Mouse (Mus musculus): Measurements from ENCODE around the gene Vmn1r210. TPM values are rescaled to one million over a fixed set of nuclear protein-coding genes. Genes with fewer than 3 reads are reported as not detected.
"Not testable (repeated sequence)": the region's sequence is repeated elsewhere in the genome, so short reads cannot be mapped to it uniquely, and the experiment has no call there.

The Vmn1r210 gene
- not detected in 2 replicates for total RNA-seq (2014; rRNA removed; ENCODE audit: low replicate concordance)
- polyA plus RNA-seq (2015; fragmentation: Nextera tagmentation; extraction: Ambion mirVana) = not detected in 2 replicates

- TF ChIP-seq CTCF (IDR thresholded peaks at IDR 0.05; ENCODE audit: low read depth) (no peak), EP300 (IDR thresholded peaks at IDR 0.05; ENCODE audit: low read depth) (no peak)
- no peaks in the 10 kb centered on the region for H3K9me3 ChIP-seq (replicated peaks; ENCODE audit: control insufficient read depth, low read length)
- no peak for ATAC-seq (ENCODE audit: insufficient read depth, low read depth)
- no peak for DNase-seq (ENCODE audit: low spot score)
- no peak within 1 kb of the TSS for H3K9ac ChIP-seq (replicated peaks; ENCODE audit: low read depth, low read length)
- H3K4me2 ChIP-seq (ENCODE audit: low read depth, low read length) = no peak within 1 kb of the TSS
- H3K36me3 ChIP-seq (replicated peaks; ENCODE audit: control insufficient read depth, insufficient read depth, low read length) = no peaks in the 10 kb centered on the region
- WGBS = 39% methylated on average over 4 of the region's 4 CpGs
- H3K27me3 ChIP-seq (ENCODE audit: control insufficient read depth, insufficient read depth, low read length) = no peaks in the 10 kb centered on the region
- H3K4me1 ChIP-seq (ENCODE audit: control insufficient read depth, insufficient read depth) = no peaks in the 10 kb centered on the region
- no peak within 1 kb of the TSS for H3K4me3 ChIP-seq (ENCODE audit: low read depth, low read length)
- H3K27ac ChIP-seq (ENCODE audit: low read depth) = no peak within 1 kb of the TSS
Measured at GRCm38 (mm10) chr13:22831248-22831647, at the start of gene Vmn1r210. Vmn1r210 (minus strand) TSS chr13:22831348.

DNA sequence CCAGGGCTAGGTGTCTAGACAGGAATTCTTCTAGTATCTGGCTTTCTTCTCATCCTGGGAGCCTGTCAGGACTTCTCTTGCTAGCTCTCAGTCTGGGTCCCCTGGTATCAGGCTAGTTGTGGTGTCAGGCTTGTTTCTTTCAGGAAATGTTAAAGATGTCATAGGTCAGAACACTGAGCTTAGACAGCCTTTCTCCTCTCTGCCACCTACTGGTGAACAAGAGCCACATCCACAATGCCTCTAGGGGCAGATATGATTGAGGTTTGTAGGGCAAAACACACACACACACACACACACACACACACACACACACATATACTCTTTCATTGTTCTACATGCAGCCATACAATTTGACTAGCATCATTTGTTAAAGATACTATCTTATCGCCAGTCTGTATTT, 48.1 kb upstream of the Vmn1r210 start:
- WGBS = 76% methylated on average over 1 of the region's 1 CpGs

GRCm38 (mm10) chr13:22857461-22857860, 26.3 kb upstream of the Vmn1r210 start, which contains the start of gene Vmn1r211:
Vmn1r211 (minus strand) TSS chr13:22857561.
- Histone ChIP-seq H3K27ac (ENCODE audit: low read depth) (no peak within 1 kb of the TSS), H3K4me2 (ENCODE audit: low read depth, low read length) (no peak within 1 kb of the TSS), H3K4me3 (ENCODE audit: low read depth, low read length) (no peak within 1 kb of the TSS), H3K9me3 (replicated peaks; ENCODE audit: control insufficient read depth, low read length) (no peaks in the 10 kb centered on the region), H3K27me3 (ENCODE audit: control insufficient read depth, insufficient read depth, low read length) (no peaks in the 10 kb centered on the region), H3K4me1 (ENCODE audit: control insufficient read depth, insufficient read depth) (no peaks in the 10 kb centered on the region), H3K36me3 (replicated peaks; ENCODE audit: control insufficient read depth, insufficient read depth, low read length) (no peaks in the 10 kb centered on the region), H3K9ac (replicated peaks; ENCODE audit: low read depth, low read length) (no peak within 1 kb of the TSS)
- TF ChIP-seq EP300 (IDR thresholded peaks at IDR 0.05; ENCODE audit: low read depth) = no peak
- no peak for TF ChIP-seq CTCF (IDR thresholded peaks at IDR 0.05; ENCODE audit: low read depth)
- DNase-seq (ENCODE audit: low spot score) (no peak), ATAC-seq (ENCODE audit: insufficient read depth, low read depth) (no peak)
- 54% methylated on average over 1 of the region's 1 CpGs for WGBS

More for the DNA sequence above, 48.1 kb upstream of the Vmn1r210 start:
- no peak for ATAC-seq (ENCODE audit: insufficient read depth, low read depth)
- DNase-seq (ENCODE audit: low spot score) = no peak
- Histone ChIP-seq H3K27ac (ENCODE audit: low read depth) (no peak overlapping the region), H3K4me1 (ENCODE audit: control insufficient read depth, insufficient read depth) (no peaks in the 10 kb centered on the region), H3K9ac (replicated peaks; ENCODE audit: low read depth, low read length) (no peak overlapping the region), H3K4me3 (ENCODE audit: low read depth, low read length) (no peak overlapping the region), H3K36me3 (replicated peaks; ENCODE audit: control insufficient read depth, insufficient read depth, low read length) (no peaks in the 10 kb centered on the region), H3K9me3 (replicated peaks; ENCODE audit: control insufficient read depth, low read length) (no peaks in the 10 kb centered on the region), H3K4me2 (ENCODE audit: low read depth, low read length) (no peak overlapping the region), H3K27me3 (ENCODE audit: control insufficient read depth, insufficient read depth, low read length) (no peaks in the 10 kb centered on the region)
- TF ChIP-seq CTCF (IDR thresholded peaks at IDR 0.05; ENCODE audit: low read depth) (no peak), EP300 (IDR thresholded peaks at IDR 0.05; ENCODE audit: low read depth) (no peak)

DNA sequence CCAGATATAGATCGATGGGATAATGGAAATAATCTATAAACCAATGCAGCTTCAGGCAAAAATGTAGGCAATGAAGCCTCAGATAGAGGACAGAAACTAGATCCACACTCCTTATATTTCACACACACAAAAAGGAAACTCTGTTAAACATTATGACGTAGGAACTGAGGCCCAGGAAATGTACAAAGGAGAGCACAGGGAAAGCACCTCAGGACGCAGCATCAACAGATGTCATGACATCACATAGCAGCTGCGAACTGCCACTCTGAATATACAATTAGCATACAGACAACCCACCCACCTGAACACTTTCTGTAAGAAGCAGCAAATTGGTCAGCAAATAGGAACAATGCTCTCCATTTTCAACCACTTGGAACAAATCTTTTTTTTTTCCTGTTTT, 23.6 kb upstream of the Vmn1r210 start:
- ATAC-seq (ENCODE audit: insufficient read depth, low read depth) (no peak), DNase-seq (ENCODE audit: low spot score) (no peak)
- Histone ChIP-seq H3K4me2 (ENCODE audit: low read depth, low read length) (no peak overlapping the region), H3K4me3 (ENCODE audit: low read depth, low read length) (no peak overlapping the region), H3K27me3 (ENCODE audit: control insufficient read depth, insufficient read depth, low read length) (no peaks in the 10 kb centered on the region), H3K4me1 (ENCODE audit: control insufficient read depth, insufficient read depth) (no peaks in the 10 kb centered on the region), H3K9ac (replicated peaks; ENCODE audit: low read depth, low read length) (no peak overlapping the region), H3K27ac (ENCODE audit: low read depth) (no peak overlapping the region), H3K36me3 (replicated peaks; ENCODE audit: control insufficient read depth, insufficient read depth, low read length) (no peaks in the 10 kb centered on the region), H3K9me3 (replicated peaks; ENCODE audit: control insufficient read depth, low read length) (no peaks in the 10 kb centered on the region)
- 64% methylated on average over 4 of the region's 4 CpGs for WGBS
- no peak for TF ChIP-seq EP300 (IDR thresholded peaks at IDR 0.05; ENCODE audit: low read depth)
- no peak for TF ChIP-seq CTCF (IDR thresholded peaks at IDR 0.05; ENCODE audit: low read depth)

GRCm38 (mm10) chr13:22846798-22847197, 15.7 kb upstream of the Vmn1r210 start:
- Histone ChIP-seq H3K36me3 (replicated peaks; ENCODE audit: control insufficient read depth, insufficient read depth, low read length) (no peaks in the 10 kb centered on the region), H3K4me2 (ENCODE audit: low read depth, low read length) (no peak overlapping the region), H3K27ac (ENCODE audit: low read depth) (no peak overlapping the region), H3K4me1 (ENCODE audit: control insufficient read depth, insufficient read depth) (no peaks in the 10 kb centered on the region), H3K9ac (replicated peaks; ENCODE audit: low read depth, low read length) (no peak overlapping the region), H3K9me3 (replicated peaks; ENCODE audit: control insufficient read depth, low read length) (no peaks in the 10 kb centered on the region), H3K27me3 (ENCODE audit: control insufficient read depth, insufficient read depth, low read length) (no peaks in the 10 kb centered on the region), H3K4me3 (ENCODE audit: low read depth, low read length) (no peak overlapping the region)
- DNase-seq (ENCODE audit: low spot score) (no peak), ATAC-seq (ENCODE audit: insufficient read depth, low read depth) (no peak)
- no peak for TF ChIP-seq EP300 (IDR thresholded peaks at IDR 0.05; ENCODE audit: low read depth)
- TF ChIP-seq CTCF (IDR thresholded peaks at IDR 0.05; ENCODE audit: low read depth) = no peak
- 57% methylated on average over 1 of the region's 1 CpGs for WGBS

DNA sequence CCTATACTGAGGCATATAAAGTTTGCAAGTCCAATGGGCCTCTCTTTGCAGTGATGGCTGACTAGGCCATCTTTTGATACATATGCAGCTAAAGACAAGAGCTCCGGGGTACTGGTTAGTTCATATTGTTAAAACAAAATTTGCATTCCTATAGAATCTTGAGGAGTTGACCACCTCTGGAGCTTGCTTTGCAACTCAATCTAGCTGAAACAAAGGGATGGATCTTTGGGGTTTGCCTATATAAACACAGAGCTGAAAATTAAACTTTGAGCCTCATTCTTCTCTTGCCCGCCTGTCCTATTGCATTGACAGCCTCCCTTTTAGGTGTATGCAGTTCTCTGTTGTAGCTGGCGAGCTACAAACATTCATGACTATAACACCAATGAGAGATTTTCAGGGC, 13.2 kb upstream of the Vmn1r210 start:
- WGBS = 66% methylated on average over 3 of the region's 3 CpGs
- H3K9me3 ChIP-seq (replicated peaks; ENCODE audit: control insufficient read depth, low read length); DNase-seq (ENCODE audit: low spot score); H3K9ac ChIP-seq (replicated peaks; ENCODE audit: low read depth, low read length); H3K36me3 ChIP-seq (replicated peaks; ENCODE audit: control insufficient read depth, insufficient read depth, low read length); H3K27me3 ChIP-seq (ENCODE audit: control insufficient read depth, insufficient read depth, low read length); H3K4me3 ChIP-seq (ENCODE audit: low read depth, low read length); H3K4me1 ChIP-seq (ENCODE audit: control insufficient read depth, insufficient read depth); ATAC-seq (ENCODE audit: insufficient read depth, low read depth); H3K4me2 ChIP-seq (ENCODE audit: low read depth, low read length); H3K27ac ChIP-seq (ENCODE audit: low read depth): not testable (repeated sequence)

DNA sequence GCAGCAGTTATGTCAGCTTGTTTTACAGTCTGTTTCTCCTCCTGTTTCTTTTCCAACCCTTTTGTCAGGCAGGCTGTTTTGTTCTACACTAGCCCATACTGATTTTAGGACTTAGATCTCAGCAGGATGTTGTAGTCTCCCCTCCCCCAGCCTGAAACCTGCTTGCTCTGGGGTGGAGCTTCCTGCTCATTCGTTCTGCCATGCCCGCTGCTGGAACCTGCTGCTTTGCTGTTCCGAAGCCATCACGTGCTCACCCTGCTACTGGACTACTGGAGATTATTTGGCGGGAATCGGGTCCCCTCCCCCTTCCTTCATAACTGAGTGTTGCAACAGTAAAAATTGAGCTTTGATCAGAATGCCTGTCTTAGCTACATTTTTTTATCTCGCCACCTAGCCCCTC, 1.8 kb downstream of the Vmn1r210 start:
- not testable (repeated sequence) for ATAC-seq (ENCODE audit: insufficient read depth, low read depth); H3K4me3 ChIP-seq (ENCODE audit: low read depth, low read length); H3K27ac ChIP-seq (ENCODE audit: low read depth); H3K27me3 ChIP-seq (ENCODE audit: control insufficient read depth, insufficient read depth, low read length); H3K4me2 ChIP-seq (ENCODE audit: low read depth, low read length); DNase-seq (ENCODE audit: low spot score); H3K9ac ChIP-seq (replicated peaks; ENCODE audit: low read depth, low read length); H3K4me1 ChIP-seq (ENCODE audit: control insufficient read depth, insufficient read depth); H3K36me3 ChIP-seq (replicated peaks; ENCODE audit: control insufficient read depth, insufficient read depth, low read length); H3K9me3 ChIP-seq (replicated peaks; ENCODE audit: control insufficient read depth, low read length)
- WGBS = 26% methylated on average over 7 of the region's 7 CpGs

GRCm38 (mm10) chr13:22821601-22822000, 9.5 kb downstream of the Vmn1r210 start:
- DNase-seq (ENCODE audit: low spot score); H3K9ac ChIP-seq (replicated peaks; ENCODE audit: low read depth, low read length); H3K4me3 ChIP-seq (ENCODE audit: low read depth, low read length); H3K36me3 ChIP-seq (replicated peaks; ENCODE audit: control insufficient read depth, insufficient read depth, low read length); H3K4me2 ChIP-seq (ENCODE audit: low read depth, low read length); H3K27me3 ChIP-seq (ENCODE audit: control insufficient read depth, insufficient read depth, low read length); H3K27ac ChIP-seq (ENCODE audit: low read depth); H3K9me3 ChIP-seq (replicated peaks; ENCODE audit: control insufficient read depth, low read length); H3K4me1 ChIP-seq (ENCODE audit: control insufficient read depth, insufficient read depth); ATAC-seq (ENCODE audit: insufficient read depth, low read depth): not testable (repeated sequence)
- 64% methylated on average over 1 of the region's 1 CpGs for WGBS

Measured in heart, postnatal 0 days (tissue).